Mouse (Mus musculus): Measurements from ENCODE around the gene Cgnl1. TPM values are rescaled to one million over a fixed set of nuclear protein-coding genes. Genes with fewer than 3 reads are reported as not detected.

The Cgnl1 gene
- polyA plus RNA-seq, 1 experiment from 2014 or later, result 6.9 TPM

GRCm38 (mm10) chr9:71804116-71804515 lies 32.7 kb upstream of the Cgnl1 start:
- 59% methylated on average over 6 of the region's 6 CpGs for WGBS
- H3K4me3 ChIP-seq (replicated peaks), result no peak overlapping the region
- H3K27ac ChIP-seq (replicated peaks), result no peak overlapping the region
- H3K36me3 ChIP-seq, result no peaks in the 10 kb centered on the region
- no peaks in the 10 kb centered on the region for H3K4me1 ChIP-seq
- H3K9ac ChIP-seq (replicated peaks), result no peak overlapping the region
- H3K9me3 ChIP-seq (replicated peaks), result no peaks in the 10 kb centered on the region
- no peak overlapping the region for H3K4me2 ChIP-seq
- H3K27me3 ChIP-seq (replicated peaks), result no peaks in the 10 kb centered on the region
- ATAC-seq (ENCODE audit: low FRiP score), result no peak

- no peaks in the 10 kb centered on the region for H3K27me3 ChIP-seq (replicated peaks)
- 0 out of 2 replicates have a peak, but pooled peaks cover 3% of the 10 kb centered on the region for H3K4me1 ChIP-seq
- H3K27ac ChIP-seq (replicated peaks), result no peak overlapping the region
- H3K9me3 ChIP-seq (replicated peaks), result no peaks in the 10 kb centered on the region
- 77% methylated on average over 7 of the region's 7 CpGs for WGBS
- H3K4me2 ChIP-seq, result no peak overlapping the region
- no peak overlapping the region for H3K9ac ChIP-seq (replicated peaks)
- H3K4me3 ChIP-seq (replicated peaks), result no peak overlapping the region
- H3K36me3 ChIP-seq, result no peaks in the 10 kb centered on the region
- no peak for ATAC-seq (ENCODE audit: low FRiP score)
Observed at GRCm38 (mm10) chr9:71803281-71803680, 31.9 kb upstream of the Cgnl1 start.

DNA sequence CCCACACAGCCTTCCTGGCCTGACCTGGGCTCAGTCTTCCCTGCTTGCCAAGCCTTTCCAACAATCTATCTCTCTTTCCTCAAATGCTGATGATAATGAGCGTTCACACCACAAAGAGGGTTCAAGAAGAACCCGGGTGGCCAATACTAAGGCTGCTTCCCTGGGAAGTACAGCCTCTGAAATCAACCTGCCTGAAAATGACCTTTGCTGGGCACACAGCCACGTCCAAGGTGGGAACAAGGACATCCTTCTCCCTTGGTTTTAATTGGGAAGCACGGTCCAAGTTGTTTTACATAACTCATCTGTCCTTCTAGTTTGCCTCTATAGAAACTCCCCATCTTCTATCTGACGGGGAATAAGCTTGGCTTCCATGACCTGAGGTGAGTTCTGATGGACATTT lies 28.2 kb upstream of the Cgnl1 start:
- no peak for ATAC-seq (ENCODE audit: low FRiP score)
- Histone ChIP-seq H3K9me3 (replicated peaks) (no peaks in the 10 kb centered on the region), H3K4me2 (no peak overlapping the region), H3K9ac (replicated peaks) (no peak overlapping the region), H3K27me3 (replicated peaks) (no peaks in the 10 kb centered on the region), H3K27ac (replicated peaks) (no peak overlapping the region), H3K4me1 (0 out of 2 replicates have a peak, but pooled peaks cover 4% of the 10 kb centered on the region), H3K36me3 (no peaks in the 10 kb centered on the region), H3K4me3 (replicated peaks) (no peak overlapping the region)
- 89% methylated on average over 5 of the region's 5 CpGs for WGBS

DNA sequence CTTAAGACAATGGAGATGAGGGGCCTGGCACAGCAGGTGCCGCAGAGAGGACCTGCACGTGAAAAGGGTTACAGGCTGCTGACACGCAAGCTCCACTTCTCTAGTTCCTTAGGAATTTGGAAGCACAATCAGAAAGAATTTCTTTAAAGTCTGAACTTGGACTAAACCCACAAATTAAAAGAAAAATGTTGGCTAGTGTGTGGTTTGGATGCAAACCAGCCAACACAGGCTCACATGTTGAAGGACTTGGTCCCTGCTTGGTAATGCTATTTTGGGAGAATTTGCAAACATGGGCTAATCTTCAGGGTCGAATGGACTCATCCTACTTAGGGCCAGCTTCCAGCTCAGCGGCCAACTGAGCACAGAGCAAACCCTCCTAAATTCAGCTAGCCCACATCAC lies 26.8 kb upstream of the Cgnl1 start:
- 61% methylated on average over 5 of the region's 5 CpGs for WGBS
- H3K4me2 ChIP-seq, result no peak overlapping the region
- H3K9ac ChIP-seq (replicated peaks), result no peak overlapping the region
- H3K4me3 ChIP-seq (replicated peaks), result no peak overlapping the region
- no peaks in the 10 kb centered on the region for H3K36me3 ChIP-seq
- H3K9me3 ChIP-seq (replicated peaks), result no peaks in the 10 kb centered on the region
- no peak for ATAC-seq (ENCODE audit: low FRiP score)
- no peaks in the 10 kb centered on the region for H3K27me3 ChIP-seq (replicated peaks)
- no peak overlapping the region for H3K27ac ChIP-seq (replicated peaks)
- 0 out of 2 replicates have a peak, but pooled peaks cover 4% of the 10 kb centered on the region for H3K4me1 ChIP-seq

DNA sequence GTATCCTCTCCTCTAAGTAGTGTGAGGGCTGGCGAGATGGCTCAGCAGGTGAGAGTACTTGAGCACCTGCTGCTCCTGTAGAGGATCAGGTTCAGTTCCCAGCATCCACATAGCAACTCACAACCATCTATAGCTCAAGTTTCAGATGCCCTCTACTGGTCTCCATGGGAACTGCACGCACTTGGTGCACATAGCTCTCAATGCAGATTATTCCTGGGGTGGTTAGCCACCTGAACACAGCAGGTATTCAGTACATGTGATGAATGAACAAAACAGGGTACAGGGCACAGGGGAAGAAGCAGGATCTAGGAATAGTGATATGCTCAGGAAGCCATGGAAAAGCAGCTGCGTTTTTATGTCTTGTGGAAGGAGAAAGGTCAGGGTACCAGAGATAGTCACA lies 6.0 kb upstream of the Cgnl1 start:
- 94% methylated on average over 3 of the region's 3 CpGs for WGBS
- no peak overlapping the region for H3K4me2 ChIP-seq

GRCm38 (mm10) chr9:71776337-71776736 lies 4.9 kb upstream of the Cgnl1 start:
- H3K4me1 ChIP-seq, result 0 out of 2 replicates have a peak, but pooled peaks cover 4% of the 10 kb centered on the region
- H3K9ac ChIP-seq (replicated peaks), result no peak overlapping the region
- 75% methylated on average over 3 of the region's 3 CpGs for WGBS
- ATAC-seq (ENCODE audit: low FRiP score), result no peak
- no peaks in the 10 kb centered on the region for H3K36me3 ChIP-seq
- no peak overlapping the region for H3K27ac ChIP-seq (replicated peaks)
- no peaks in the 10 kb centered on the region for H3K9me3 ChIP-seq (replicated peaks)
- H3K4me2 ChIP-seq, result no peak overlapping the region
- no peak overlapping the region for H3K4me3 ChIP-seq (replicated peaks)
- H3K27me3 ChIP-seq (replicated peaks), result no peaks in the 10 kb centered on the region; the same call in 1 of the 2 replicates

More for the DNA sequence above, 6.0 kb upstream of the Cgnl1 start:
- ATAC-seq (ENCODE audit: low FRiP score), result no peak
- Histone ChIP-seq H3K27me3 (replicated peaks) (no peaks in the 10 kb centered on the region), H3K27ac (replicated peaks) (no peak overlapping the region), H3K4me3 (replicated peaks) (no peak overlapping the region), H3K4me1 (no peaks in the 10 kb centered on the region), H3K9ac (replicated peaks) (no peak overlapping the region), H3K9me3 (replicated peaks) (no peaks in the 10 kb centered on the region), H3K36me3 (no peaks in the 10 kb centered on the region)

DNA sequence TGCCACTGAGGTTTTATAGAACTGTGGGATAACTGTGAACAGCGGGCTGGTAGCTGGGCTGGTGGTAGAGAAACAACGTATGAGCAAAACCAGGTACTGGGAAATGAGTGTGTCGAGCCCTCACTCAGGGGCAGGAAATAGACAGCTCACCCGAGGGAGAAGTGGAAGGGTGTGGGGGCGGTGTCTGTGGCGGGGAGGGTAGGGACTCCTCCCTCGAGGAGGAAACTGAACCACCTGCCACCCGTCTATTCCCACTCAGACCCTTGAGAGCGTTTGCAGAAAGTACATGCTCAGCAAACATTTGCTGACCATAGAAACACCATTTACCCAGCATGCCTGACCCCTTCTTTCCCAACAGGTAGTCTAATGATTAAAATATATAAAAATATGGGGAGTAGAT lies 2.2 kb upstream of the Cgnl1 start:
- no peak for ATAC-seq (ENCODE audit: low FRiP score)
- 82% methylated on average over 9 of the region's 9 CpGs for WGBS

DNA sequence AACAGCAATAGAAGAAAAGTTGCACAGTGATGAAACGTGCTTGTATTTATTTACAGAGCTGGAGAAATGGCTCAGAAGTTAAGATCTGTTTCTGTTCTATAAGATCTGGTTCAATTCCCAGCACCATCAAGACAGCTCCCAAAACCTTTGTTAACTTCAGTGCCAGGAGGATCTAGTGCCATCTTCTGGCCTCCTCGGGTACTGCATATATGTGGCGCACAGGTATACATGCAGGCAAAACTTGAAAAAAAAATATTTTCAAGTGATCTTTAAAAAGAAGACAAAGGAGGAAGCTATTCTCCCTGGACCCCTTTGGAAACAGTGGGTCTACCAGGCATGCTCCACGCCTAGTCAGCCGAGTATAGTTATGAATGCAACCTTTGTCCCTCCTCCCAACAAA lies 936 bp upstream of the Cgnl1 start:
- ATAC-seq (ENCODE audit: low FRiP score), result no peak
- H3K36me3 ChIP-seq, result no peaks in the 10 kb centered on the region
- 73% methylated on average over 5 of the region's 5 CpGs for WGBS

More for the DNA sequence above, 2.2 kb upstream of the Cgnl1 start:
- Histone ChIP-seq H3K9me3 (replicated peaks) (no peaks in the 10 kb centered on the region), H3K36me3 (no peaks in the 10 kb centered on the region), H3K9ac (replicated peaks) (no peak overlapping the region), H3K4me3 (replicated peaks) (no peak overlapping the region), H3K4me2 (no peak overlapping the region), H3K27ac (replicated peaks) (no peak overlapping the region), H3K4me1 (peaks cover 19% of the 10 kb centered on the region), H3K27me3 (replicated peaks) (peaks cover 16% of the 10 kb centered on the region)

DNA sequence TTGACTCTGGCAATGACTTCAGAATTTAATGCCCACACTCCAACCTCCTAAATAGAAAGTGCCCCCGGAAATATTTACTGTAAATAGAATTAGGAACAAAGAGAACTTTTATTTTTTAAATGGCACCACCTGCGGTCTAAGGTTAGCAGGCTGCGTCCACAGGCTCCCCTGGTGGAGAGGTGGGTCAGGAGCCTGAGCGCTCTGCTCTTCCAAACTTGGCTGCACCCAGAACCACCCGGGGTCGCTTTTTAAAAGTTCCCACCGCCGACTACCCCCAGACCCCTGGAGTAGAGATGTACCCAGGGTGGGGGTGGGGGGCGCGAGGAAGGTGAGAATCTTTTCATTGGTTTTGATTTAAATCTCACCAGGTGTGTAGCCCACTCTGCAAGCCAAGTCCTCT lies 918 bp downstream of the Cgnl1 start:
- Histone ChIP-seq H3K36me3 (no peaks in the 10 kb centered on the region), H3K4me1 (peaks cover 19% of the 10 kb centered on the region), H3K4me3 (replicated peaks) (peak overlapping the region; percentile 60), H3K9ac (replicated peaks) (peak overlapping the region; percentile 54; the same call in 1 of the 2 replicates), H3K9me3 (replicated peaks) (no peaks in the 10 kb centered on the region), H3K27ac (replicated peaks) (no peak overlapping the region), H3K27me3 (replicated peaks) (peaks cover 16% of the 10 kb centered on the region), H3K4me2 (peak overlapping the region; percentile 91)
- no peak for ATAC-seq (ENCODE audit: low FRiP score)
- WGBS, result 2% methylated on average over 10 of the region's 10 CpGs

More for the DNA sequence above, 936 bp upstream of the Cgnl1 start:
- peaks cover 16% of the 10 kb centered on the region for H3K27me3 ChIP-seq (replicated peaks)
- H3K4me2 ChIP-seq, result no peak overlapping the region
- no peaks in the 10 kb centered on the region for H3K9me3 ChIP-seq (replicated peaks)
- H3K4me1 ChIP-seq, result peaks cover 19% of the 10 kb centered on the region
- H3K4me3 ChIP-seq (replicated peaks), result no peak overlapping the region
- no peak overlapping the region for H3K27ac ChIP-seq (replicated peaks)
- no peak overlapping the region for H3K9ac ChIP-seq (replicated peaks)

GRCm38 (mm10) chr9:71769701-71770100 lies 1.7 kb downstream of the Cgnl1 start:
- no peak for ATAC-seq (ENCODE audit: low FRiP score)
- Histone ChIP-seq H3K36me3 (no peaks in the 10 kb centered on the region), H3K9ac (replicated peaks) (peak overlapping the region; percentile 17; the same call in 1 of the 2 replicates), H3K4me3 (replicated peaks) (peak overlapping the region; percentile 60), H3K4me2 (peak overlapping the region; percentile 91), H3K4me1 (peaks cover 19% of the 10 kb centered on the region), H3K9me3 (replicated peaks) (no peaks in the 10 kb centered on the region), H3K27me3 (replicated peaks) (peaks cover 16% of the 10 kb centered on the region), H3K27ac (replicated peaks) (no peak overlapping the region)
- WGBS, result 31% methylated on average over 9 of the region's 9 CpGs

DNA sequence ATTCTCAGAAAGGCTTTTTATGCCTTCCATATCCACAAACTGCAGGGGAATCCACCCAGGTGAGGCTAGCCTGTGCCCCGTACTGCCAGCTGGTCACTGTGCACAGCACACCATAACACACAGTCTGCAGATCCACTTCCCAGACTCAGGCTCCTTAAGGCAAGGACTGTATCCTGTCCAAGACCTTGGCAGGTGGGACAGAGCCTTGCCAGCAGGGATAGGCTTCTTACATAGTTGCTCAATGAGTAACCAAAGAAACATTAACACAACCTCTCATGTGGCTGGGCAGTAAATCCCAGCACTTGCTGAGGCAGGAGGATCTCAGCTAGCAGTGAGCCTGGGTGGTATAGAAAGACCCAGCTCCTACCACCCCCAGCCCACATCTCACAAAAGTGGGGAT lies 3.3 kb downstream of the Cgnl1 start:
- WGBS, result 83% methylated on average over 1 of the region's 1 CpGs
- Histone ChIP-seq H3K9ac (replicated peaks) (no peak overlapping the region), H3K27me3 (replicated peaks) (peaks cover 16% of the 10 kb centered on the region), H3K4me2 (no peak overlapping the region), H3K4me1 (peaks cover 19% of the 10 kb centered on the region), H3K36me3 (no peaks in the 10 kb centered on the region), H3K4me3 (replicated peaks) (no peak overlapping the region), H3K27ac (replicated peaks) (no peak overlapping the region), H3K9me3 (replicated peaks) (no peaks in the 10 kb centered on the region)
- no peak for ATAC-seq (ENCODE audit: low FRiP score)

GRCm38 (mm10) chr9:71766902-71767301 lies 4.5 kb downstream of the Cgnl1 start:
- Histone ChIP-seq H3K4me2 (no peak overlapping the region), H3K36me3 (no peaks in the 10 kb centered on the region), H3K9me3 (replicated peaks) (no peaks in the 10 kb centered on the region), H3K27ac (replicated peaks) (no peak overlapping the region), H3K27me3 (replicated peaks) (peaks cover 16% of the 10 kb centered on the region), H3K9ac (replicated peaks) (no peak overlapping the region), H3K4me1 (peaks cover 19% of the 10 kb centered on the region), H3K4me3 (replicated peaks) (no peak overlapping the region)
- 72% methylated on average over 2 of the region's 2 CpGs for WGBS
- no peak for ATAC-seq (ENCODE audit: low FRiP score)

DNA sequence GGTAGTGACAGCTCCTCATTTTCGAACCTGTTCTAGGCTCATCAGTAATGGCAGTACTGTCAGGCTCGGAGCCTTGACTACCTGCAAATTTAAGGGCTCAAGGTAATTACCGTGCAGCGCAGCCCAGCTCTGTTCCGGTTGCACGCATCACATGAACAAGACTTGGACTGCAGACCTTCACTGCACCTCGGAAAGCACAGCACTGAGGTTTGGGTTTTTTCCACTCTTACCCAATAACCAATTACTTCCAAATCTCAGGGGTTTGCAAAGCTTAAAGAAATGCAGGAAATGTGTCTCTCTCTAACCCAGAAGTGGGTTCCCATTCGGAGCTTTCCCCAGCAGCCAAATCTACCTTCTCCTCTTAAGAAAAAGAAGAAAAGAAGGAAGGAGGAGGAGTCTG lies 5.1 kb downstream of the Cgnl1 start:
- H3K9ac ChIP-seq (replicated peaks), result no peak overlapping the region
- H3K27me3 ChIP-seq (replicated peaks), result peaks cover 16% of the 10 kb centered on the region
- no peaks in the 10 kb centered on the region for H3K36me3 ChIP-seq
- H3K4me3 ChIP-seq (replicated peaks), result no peak overlapping the region
- 62% methylated on average over 8 of the region's 8 CpGs for WGBS
- no peak for ATAC-seq (ENCODE audit: low FRiP score)
- peaks cover 15% of the 10 kb centered on the region for H3K4me1 ChIP-seq
- H3K27ac ChIP-seq (replicated peaks), result no peak overlapping the region
- no peaks in the 10 kb centered on the region for H3K9me3 ChIP-seq (replicated peaks)
- no peak overlapping the region for H3K4me2 ChIP-seq
